Mouse (Mus musculus) telencephalon, adult 2 months (tissue): ENCODE results near the gene Clasp1.
A peak's percentile ranks its signal among the peaks of the same experiment; 100 is the strongest.

Experiments
- DNase-seq: peaks from one replicate; pipeline ENCODE4 v3.0.0-alpha.2; 2011; ENCODE audit warnings: low read depth, low spot score

The Clasp1 gene

DNA sequence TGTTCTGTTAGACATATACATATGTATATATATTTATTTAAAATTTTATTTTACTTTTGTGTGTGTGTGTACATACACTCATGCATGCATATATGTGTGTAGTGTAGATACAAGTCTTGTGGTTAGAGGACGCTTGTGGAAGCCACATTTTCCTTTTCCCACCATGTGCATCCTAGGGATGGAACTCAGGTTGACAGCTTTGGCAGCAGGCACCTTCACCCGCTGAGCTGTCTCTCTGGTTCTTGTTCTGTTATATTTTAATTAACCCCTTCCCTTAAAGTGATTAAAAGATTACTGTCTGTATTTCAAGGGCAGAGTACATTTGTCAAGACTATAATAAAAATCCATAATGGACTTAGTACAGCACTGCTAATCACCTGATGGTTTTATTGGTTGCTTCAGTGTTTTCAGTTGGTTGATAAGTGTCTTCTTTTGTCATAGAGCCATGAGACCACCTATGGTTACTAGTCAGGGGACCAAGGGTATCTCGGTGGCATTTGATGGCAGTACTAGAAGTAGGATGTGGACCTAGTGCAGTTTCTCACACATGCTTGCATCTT, 62.1 kb downstream of the Clasp1 start:
- no peak for DNase-seq

DNA sequence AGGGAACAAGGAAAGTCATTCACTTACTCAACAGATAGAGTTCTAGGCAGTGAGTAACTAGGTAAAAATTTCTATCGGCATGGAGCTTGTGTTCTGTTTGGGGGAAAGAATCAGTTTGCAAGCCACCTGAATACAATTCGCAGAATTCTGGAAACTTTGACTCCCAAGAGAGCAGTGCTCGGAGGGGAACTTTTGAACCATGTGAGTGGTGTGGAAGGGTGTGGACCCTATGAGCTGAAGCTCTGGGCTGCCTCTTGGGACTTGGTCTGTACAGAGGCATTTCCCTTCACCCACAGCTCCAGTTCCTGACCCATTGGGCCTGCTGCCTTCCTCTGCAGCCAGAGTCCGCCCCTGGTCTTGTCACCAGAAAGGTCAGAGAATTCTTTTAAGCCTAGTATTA, 64.7 kb downstream of the Clasp1 start:
- no peak for DNase-seq

DNA sequence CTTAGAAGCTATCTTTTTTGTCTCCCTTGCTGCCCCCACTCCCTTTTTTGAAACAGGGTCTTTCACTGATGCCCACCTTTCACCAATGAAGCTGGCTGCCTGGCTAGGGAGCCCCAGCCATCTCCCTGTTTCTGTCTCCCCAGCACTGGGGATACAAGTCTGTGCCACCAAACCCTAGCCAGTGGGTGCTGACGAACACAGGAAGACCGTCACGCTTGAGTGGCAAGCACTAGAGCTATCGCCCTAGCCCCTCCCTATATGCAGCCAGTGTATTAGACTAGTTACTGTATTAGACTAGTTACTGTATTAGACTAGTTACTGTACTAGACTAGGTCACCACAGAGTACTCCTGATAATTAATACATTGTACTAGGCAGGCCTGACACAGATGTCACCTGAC, 66.0 kb downstream of the Clasp1 start:
- DNase-seq: no peak

DNA sequence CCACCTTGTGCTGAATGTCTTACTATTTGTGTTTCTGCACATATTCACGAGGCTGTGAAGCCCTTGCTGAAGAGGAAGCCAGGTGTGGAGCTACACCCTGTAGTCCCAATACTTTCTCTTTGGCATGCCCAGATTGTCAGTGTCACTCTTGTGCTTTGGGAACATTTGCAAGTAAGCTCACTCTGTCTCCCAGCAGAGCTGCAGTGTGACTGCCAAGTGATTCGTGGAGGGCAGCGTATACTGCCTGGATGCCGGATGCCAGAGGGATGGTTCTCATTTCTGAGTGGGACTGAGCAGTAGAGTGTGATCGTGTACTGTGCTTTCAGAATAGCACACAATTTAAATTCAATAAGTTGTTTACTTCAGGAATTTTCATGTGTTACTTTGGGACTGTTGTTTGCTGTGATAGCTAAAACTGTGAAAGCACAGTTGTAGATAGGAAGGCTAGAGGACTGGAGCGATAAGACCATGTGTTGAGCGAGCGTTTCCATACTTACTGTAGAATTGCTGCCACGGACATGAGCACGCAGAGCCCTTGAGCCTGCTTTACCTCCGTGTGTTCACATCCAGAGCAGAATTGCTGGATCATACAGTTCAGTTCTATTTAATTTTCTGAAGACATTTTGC, 68.5 kb downstream of the Clasp1 start:
- DNase-seq: peak; percentile 39

DNA sequence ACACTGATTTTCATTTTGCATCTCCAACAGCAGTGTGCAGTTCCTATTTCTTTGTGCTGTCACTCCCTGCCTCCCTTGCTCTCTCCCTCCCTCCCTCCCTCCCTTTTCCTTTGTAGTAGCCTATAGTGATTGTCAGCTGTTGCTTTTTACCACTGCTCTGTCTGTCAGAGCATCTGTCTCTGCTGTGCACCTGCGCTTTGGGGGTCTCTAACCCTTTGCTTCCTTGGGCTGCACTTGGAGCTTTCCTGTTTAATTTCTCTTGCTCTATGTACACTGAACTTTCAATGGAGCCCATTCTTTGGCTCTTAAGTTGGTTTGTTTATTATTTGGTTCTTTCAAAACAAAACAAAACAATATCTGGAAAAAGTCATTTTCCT, 69.0 kb downstream of the Clasp1 start:
- no peak for DNase-seq

DNA sequence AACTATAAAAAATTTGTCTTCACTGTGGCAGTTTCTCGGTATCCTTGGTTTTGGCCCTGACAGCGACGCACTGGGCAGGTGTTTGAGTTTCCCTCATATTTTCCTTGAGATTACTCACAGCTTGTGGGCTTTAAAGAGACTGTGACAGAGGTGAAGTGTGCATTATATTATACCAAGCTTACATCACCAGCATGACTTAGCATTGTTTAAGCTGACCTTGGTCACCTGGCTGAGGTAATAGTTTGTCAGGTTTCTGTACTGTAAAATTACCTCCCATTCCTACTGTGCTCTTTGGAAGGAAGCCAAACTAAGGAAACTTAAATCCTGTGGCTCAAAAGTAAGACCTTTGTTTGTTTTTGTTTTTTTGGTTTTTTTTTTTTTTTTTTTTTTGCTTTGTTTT, 69.4 kb downstream of the Clasp1 start:
- DNase-seq: no peak

DNA sequence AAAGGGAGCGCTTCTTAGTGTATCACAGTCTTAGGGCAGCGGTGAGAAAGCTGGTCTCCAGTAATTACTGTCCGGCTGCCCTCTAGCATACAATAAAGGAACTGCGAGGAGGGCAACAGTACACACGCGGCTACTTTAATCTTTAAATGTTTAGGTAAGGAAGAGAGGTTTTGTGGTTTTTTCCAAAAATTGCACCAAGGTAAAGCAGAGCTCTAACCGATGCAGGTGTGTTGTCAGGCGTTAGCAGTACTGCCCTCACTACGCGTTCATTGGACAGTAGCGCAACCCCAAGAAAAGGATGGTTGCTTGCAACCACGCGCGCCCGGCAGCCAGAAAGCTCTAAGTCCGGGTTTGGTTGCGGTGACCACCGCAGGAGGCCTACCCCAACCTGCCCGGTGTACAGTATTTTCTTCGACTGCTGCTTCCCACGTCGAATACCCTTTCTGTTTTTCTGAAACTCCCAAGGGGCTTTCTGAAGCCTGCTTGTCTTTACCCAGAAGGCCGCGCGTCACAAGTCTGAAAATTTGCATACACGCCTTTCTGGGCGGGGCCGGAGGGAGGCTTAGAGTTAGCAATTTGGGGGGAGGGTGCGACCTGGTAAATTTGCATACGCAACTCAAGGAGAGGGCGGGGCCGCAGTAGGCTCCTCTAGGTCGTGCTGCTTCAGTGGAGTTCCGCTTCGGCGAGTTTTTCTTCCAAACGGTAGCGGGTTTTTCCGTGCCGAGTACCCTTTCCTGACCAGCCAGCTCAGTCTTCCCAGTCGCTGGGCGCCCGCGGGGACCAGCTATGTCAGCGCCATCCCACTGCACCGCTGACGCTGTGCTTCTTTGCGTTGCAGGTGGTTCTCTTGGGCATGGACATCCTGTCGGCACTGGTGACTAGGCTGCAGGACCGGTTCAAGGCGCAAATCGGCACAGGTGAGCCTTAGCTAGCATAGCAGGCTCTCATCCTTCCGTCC, 70.4 kb downstream of the Clasp1 start:
- peak; percentile 91 for DNase-seq

DNA sequence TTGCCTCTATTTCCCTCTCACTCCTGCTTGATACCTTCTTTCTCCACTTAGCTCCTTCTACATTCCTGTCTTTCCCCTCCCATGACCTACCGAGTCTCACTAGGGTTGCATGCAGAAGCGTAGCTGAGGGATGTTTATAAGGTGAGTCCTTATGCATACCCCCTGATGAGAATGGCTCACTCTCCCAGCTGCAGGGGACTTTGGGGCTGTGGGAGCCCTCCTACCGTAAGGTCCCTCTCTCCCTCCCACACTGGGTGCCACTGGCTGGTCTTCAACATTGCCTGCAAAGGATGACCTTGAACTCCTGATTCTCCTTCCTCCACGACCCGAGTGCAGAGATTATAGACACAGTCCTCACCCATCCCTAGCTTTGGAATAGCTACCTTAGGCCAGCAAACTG, 71.9 kb downstream of the Clasp1 start:
- DNase-seq: no peak

DNA sequence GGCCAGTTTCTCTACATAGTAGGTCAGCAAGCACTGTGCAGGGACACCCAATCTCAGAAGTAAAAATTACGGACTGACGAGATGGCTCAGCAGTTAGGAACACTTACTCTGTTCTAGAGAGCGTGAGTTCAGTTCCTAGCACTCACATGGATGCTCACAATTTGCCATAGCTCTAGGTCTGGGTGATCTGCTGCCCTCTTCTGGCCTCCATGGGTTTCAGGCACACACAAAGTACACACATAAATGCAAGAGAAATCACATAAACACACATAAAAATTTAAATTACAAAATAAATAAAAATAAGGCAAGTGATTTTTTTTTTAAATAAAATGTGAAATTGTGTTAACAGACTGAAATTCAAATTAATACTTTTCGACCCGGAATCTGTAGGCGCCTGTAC, 77.2 kb downstream of the Clasp1 start:
- DNase-seq: no peak

DNA sequence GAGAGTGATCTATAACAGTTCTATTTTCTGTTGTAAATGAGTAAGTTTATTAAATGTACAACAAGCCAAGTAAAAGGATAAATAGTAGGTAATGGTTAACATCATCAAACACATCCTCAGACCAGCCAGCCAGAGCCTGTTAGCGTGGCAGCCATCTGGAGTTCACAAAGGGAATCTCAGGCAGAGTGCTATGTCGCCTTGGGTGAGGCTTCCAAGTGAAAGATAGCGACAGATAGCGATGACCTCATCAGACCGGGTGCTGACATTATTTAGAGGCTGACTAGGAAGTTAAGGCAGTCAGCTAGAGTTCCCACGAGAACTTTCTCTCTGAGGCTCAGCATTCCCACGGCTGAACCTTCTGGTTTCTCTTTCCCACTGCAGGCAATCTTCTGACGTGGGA, 83.5 kb downstream of the Clasp1 start:
- no peak for DNase-seq

DNA sequence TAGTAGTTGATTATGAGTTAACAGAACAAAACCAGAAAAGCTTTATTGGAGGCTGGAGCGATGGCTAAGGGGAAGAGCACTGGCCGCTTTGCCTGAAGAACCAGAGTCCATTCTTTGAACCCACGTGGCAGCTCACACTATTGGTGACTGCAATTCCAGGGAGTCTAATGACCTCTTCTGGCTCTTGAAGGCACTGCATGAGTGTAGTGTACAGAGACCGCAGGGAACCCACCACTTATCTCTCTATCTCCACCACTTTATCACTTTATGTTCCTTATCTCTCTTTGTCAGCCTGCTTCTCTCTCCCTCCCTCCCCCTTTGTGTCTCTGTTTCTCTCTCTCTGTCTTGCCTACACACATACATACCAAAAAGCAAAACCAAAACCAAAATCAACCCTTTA, 88.1 kb downstream of the Clasp1 start:
- DNase-seq: no peak

DNA sequence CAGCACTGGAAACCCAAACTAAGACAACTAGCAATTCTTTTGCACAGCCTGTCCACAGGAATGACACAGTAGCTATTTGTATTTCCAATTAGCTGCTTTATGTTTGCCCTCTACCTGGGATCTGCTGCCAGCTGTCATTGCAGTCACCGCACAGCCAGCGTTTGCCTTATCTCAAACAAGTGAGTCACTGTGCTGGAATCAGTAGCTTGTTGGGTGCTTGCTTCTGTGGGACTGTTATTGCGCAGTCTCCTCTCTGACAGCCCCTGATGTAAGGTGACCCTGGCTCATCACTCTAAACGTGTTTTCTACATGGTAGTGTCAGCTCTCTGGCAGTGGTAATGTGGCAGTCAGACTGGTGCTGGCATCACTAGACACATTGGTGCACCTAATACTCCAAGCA, 90.4 kb downstream of the Clasp1 start:
- no peak for DNase-seq

DNA sequence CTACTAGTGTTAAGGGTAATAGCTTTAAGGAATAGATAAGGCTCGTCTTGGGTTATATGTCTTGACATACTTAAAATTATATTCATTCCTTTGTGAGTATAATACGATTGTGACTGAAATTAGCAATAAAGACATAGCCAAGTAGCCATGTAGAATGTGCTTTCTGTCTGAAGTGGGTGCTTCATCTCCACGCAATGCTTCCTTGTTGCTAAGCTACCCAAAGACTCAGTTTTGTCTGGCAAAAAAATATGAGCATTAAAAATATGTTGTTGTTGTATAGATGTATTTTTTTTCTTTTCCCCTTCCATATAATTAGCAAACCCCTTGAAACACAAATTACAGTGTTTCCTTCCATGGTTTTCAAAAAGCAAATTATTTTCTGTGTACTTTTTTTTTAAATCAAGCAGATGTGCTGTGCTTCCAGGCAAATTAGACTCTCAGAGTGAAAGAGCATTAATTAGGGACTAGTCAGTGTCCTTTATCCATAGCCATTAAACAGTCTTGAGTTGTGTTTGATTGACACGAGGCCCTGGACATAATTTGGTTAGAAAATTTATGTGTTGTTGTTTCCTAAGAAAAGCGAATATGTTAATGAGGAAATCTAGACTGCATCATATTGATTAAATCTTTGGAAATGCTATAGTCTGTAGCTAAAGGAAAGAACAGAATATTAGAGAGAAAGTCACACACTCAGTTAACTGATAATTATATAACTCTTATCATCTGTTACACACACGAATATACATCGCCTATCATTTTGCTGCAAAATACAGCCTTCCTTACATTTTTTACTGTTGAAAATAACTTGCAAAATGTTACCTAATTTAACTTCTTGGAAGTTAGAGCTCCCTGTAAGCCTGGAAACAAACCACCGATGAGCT, 91.9 kb downstream of the Clasp1 start:
- no peak for DNase-seq

DNA sequence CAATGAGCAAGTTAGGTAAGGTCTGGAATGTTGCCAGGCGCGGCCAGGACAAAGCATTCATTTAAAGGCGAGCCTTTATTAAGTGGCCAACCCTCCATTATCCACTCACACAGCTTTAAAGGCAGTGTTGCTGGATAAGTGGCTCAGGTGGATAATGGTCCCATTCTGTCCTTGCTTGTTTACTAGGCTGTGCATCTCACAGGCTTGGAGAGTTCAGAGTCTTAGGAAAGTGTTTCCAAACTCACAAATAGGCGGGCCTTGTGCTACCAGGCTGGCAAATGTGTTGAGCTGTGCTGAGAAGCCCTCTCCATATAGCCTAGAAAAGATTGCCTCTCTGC, 92.5 kb downstream of the Clasp1 start:
- DNase-seq: no peak

DNA sequence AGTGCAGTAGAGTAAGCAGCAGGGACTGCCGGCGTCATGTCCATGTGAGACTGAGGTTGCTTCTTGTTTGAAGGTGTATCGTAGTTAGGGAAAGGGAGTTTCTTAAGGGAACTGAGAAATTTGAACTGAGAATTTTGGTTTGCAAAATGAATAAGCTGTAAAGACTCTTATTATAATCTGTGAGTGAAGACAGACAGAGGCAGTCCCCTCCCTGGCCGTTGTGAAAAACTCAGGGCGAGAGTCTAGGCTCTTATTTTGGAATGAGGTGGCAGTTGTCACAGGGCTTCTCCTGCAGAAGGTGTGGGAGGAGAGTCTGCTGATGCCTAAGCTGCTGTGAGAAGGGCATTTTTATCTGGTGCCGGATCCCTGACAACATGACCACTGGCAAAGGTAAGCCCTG, 92.8 kb downstream of the Clasp1 start:
- peak; percentile 74 for DNase-seq

DNA sequence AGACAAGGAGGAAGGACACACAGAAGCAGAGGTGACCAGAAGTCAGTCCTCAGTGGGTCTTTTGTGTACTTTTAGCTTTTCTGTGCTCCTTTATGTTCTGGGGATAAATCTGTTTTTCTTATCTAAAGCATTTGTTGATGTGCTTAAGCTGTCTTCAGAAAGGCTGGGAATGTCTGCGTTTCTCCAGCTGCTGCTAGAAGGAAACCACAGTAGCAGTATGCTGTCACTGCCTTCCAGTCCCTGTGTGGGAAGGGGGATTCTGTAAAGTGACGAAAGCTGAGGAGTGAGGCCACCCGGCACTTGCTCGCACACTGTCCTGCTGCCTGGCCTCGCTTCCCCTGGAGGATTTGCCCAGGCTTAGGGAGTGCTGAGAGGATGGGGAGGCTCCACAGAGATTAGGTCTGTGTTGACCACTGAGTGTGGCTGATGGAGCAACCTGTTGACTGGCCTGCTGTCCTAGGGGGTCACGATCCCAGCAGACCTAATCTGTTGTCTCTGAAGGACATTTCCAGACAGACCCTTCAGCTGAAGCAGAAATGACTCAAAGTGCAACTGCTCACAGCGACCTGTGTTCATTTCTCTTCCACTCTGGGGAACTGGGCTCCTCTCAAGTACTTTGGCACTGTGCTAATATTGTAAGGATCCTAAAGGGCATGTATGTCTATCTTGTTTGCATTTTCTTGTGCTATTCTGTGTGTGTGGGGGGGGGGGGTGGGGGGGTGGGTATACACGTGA, 93.6 kb downstream of the Clasp1 start:
- no peak for DNase-seq

DNA sequence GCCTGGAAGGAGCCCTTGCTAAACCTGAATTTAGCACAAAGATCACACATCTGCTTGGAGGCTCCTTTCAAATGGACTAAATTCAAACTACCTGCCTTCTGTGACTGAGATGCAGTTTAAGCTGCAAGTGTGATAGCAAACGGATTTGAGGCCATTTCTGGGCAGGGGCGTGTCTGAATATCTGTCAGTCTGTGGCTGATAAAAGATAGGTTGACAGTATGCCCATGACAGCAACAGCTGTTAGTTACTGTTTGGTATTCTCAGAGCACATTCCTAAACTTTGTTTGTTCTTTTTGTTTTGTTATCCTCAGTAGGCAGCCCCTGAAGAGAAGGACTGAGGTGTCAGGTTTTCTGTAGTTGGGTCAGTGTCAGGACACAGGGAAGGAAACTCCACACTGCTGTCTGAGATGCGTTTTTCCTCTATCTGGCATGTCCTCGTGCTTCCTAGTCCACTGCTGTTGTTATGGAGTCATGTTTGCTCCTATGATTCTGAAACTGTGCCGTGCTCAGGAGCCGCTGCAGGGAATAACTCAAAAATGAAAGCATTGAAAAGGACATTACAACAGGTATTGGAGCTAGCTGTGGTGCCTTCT, 94.7 kb downstream of the Clasp1 start:
- no peak for DNase-seq

DNA sequence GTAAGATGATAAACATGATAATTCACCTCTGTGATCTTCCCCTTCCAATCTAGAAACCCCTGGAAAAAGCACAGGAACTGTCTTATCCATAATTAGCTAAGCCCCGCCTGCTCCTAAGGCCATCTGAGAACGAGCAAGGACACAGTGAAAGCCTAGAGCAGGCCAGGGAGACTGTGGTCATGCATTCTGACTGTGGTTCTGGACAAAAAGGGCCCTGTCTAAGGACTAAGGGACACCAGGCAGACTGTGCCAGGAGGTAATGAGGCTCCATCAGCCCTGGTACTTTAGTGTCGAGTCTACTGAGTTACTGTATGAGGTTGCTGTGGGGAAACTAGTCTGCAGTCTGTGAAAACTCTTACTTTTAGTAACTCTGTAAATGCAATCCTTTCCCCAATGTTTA, 96.7 kb downstream of the Clasp1 start:
- no peak for DNase-seq

DNA sequence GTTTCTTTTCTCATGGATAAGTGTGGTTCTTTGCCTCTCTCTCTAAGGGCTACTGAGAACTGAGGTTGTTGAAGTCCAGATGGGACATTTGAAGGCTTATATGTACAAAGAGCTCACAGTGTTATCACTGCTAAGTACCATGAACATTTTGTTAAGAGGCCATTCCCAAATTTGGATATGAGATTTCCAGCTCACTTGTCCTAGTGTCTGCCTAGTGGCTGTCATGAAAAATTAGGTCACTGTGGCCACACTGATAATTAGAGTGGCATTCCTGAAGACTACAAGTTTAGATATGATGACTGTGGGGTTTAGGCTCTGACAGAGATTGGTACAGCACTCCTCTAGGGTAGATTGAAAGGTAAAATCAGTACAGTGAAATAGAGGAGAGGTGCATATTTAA, 97.2 kb downstream of the Clasp1 start:
- DNase-seq: no peak

DNA sequence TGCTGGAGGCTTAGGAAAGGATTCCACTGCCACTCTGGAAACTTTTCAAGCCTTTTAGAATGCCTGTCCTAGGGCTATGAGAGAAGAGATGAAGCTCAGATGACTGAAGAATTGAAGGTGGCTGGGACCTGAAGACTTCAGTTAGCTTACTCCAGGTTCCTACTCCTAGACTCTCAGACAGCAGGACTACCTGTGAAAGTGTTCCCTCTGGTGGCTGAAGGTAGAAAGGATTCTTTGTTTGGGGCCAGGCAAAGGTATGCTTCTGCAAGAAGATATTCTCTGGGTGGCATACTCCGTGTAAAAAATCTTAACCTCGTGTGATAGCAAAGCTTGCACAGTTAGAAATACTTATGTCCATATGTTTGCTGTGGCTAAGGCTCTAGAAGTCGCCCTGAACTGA, 104.0 kb downstream of the Clasp1 start:
- no peak for DNase-seq

DNA sequence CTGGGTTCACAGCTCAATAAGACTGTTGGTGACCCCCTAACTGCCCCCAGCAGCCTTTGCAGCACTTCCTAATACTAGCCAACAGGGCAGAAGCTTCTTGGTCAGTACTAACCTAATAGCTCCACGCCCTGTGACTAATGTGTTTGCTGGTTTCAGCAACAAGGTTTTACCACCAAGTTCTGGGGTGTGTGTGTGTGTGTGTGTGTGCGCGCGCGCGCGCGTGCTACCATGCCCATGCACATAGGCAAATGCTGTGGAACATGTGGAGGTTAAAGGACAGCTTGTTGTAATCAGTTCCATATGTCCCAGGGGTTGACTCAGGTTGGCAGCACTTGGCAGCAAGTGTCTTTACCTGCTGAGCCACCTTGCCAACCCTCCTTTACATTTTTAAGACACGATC, 105.7 kb downstream of the Clasp1 start:
- no peak for DNase-seq
